Mouse (Mus musculus) liver, postnatal 0 days (tissue): ENCODE data around the gene Tab1.

Experiments
- CTCF ChIP-seq: sonication (generic); IDR thresholded peaks from 2 replicates; pipeline ENCODE4 v1.5.1; 2016; ENCODE audit warnings: antibody characterized with exemption, low read depth
- EP300 ChIP-seq: IDR thresholded peaks from 2 replicates; pipeline ENCODE4 v1.6.1; 2016; ENCODE audit warnings: antibody characterized with exemption, low read depth, mild to moderate bottlenecking

- no peak for TF ChIP-seq EP300
- no peak for TF ChIP-seq CTCF
Measured at GRCm38 (mm10) chr15:80131421-80131820, 1.5 kb upstream of the Tab1 start.
